Mouse (Mus musculus) right cerebral cortex, postnatal 4 days (tissue): ENCODE measurements around the gene Ryk.
A peak's percentile ranks its signal among the peaks of the same experiment; 100 is the strongest.

Experiments used
- DNase-seq: peaks from one replicate; pipeline ENCODE4 v3.0.0-alpha.2; 2022

The Ryk gene

GRCm38 (mm10) chr9:102859399-102859798, 24.7 kb downstream of the Ryk start:
- no peak for DNase-seq

- no peak for DNase-seq
These were observed 25.2 kb downstream of the Ryk start for GRCm38 (mm10) chr9:102859963-102860362.

- no peak for DNase-seq
These were observed 26.2 kb downstream of the Ryk start for GRCm38 (mm10) chr9:102860802-102861469.

GRCm38 (mm10) chr9:102861789-102862188, 27.1 kb downstream of the Ryk start:
- DNase-seq: no peak

GRCm38 (mm10) chr9:102862260-102862659, 27.5 kb downstream of the Ryk start:
- DNase-seq: no peak

GRCm38 (mm10) chr9:102863876-102864545, 29.3 kb downstream of the Ryk start:
- DNase-seq: peak; percentile 51

- DNase-seq: no peak
These were observed 30.2 kb downstream of the Ryk start for GRCm38 (mm10) chr9:102864931-102865330.

GRCm38 (mm10) chr9:102865946-102866737, 31.4 kb downstream of the Ryk start:
- DNase-seq: no peak

GRCm38 (mm10) chr9:102866893-102867292, 32.2 kb downstream of the Ryk start:
- DNase-seq: peak; percentile 90

- no peak for DNase-seq
These were observed 32.8 kb downstream of the Ryk start for GRCm38 (mm10) chr9:102867516-102867915.

GRCm38 (mm10) chr9:102868451-102868850, 33.7 kb downstream of the Ryk start:
- DNase-seq: no peak

- DNase-seq: no peak
These were observed 41.5 kb downstream of the Ryk start for GRCm38 (mm10) chr9:102876054-102876690.

GRCm38 (mm10) chr9:102877916-102878315, 43.2 kb downstream of the Ryk start:
- DNase-seq: no peak

- peak; percentile 33 for DNase-seq
These were observed 44.8 kb downstream of the Ryk start for GRCm38 (mm10) chr9:102879545-102879944.

GRCm38 (mm10) chr9:102884703-102885102, 50.0 kb downstream of the Ryk start:
- DNase-seq: no peak

- DNase-seq: no peak
These were observed 55.4 kb downstream of the Ryk start for GRCm38 (mm10) chr9:102890166-102890565.

GRCm38 (mm10) chr9:102892480-102893355, 58.0 kb downstream of the Ryk start:
- DNase-seq: no peak

- DNase-seq: no peak
These were observed 58.7 kb downstream of the Ryk start for GRCm38 (mm10) chr9:102893356-102893870.

- DNase-seq: no peak
These were observed 65.2 kb downstream of the Ryk start for GRCm38 (mm10) chr9:102899916-102900315.

- DNase-seq: no peak
These were observed 67.6 kb downstream of the Ryk start for GRCm38 (mm10) chr9:102902308-102902707.

- no peak for DNase-seq
These were observed 70.2 kb downstream of the Ryk start for GRCm38 (mm10) chr9:102904952-102905351.

GRCm38 (mm10) chr9:102906781-102907180, 72.1 kb downstream of the Ryk start:
- DNase-seq: no peak
